Mouse (Mus musculus): Measurements from ENCODE around the gene Krtap12-1.

GRCm38 (mm10) chr10:77713734-77714133 is 6.7 kb upstream of the Krtap12-1 start:
- TF ChIP-seq POLR2A (IDR thresholded peaks at IDR 0.05; ENCODE audit: low read depth, low read length), result no peak
- no peak for TF ChIP-seq CTCF (IDR thresholded peaks at IDR 0.05; ENCODE audit: extremely low read depth, insufficient read length, insufficient replicate concordance, low read depth, low read length)

Data from small intestine, adult 2 months (tissue).